Mouse (Mus musculus): Measurements from ENCODE around the gene Rabgap1l.

The Rabgap1l gene

DNA sequence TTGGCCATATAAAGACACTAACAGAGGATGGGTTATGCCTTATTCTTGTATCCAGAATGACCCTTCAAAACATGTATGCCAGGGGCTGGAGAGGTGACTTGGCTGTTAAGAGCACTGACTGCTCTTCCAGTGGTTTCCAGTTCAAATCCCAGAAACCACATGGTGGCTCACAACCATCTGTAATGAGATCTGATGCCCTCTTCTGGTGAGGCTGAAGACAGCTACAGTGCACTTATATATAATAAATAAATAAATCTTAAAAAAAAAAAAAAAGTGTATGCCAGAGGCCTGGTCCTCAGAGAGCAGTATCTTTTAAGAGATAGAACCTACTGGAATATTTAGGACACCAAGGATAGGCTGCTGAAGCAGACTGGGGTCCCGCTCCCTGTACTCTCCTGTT, 414.6 kb downstream of the Rabgap1l start:
- DNase-seq (ENCODE audit: low read depth, low spot score), result no peak

GRCm38 (mm10) chr1:160377337-160378336, 415.4 kb downstream of the Rabgap1l start:
- DNase-seq (ENCODE audit: low read depth, low spot score), result no peak

DNA sequence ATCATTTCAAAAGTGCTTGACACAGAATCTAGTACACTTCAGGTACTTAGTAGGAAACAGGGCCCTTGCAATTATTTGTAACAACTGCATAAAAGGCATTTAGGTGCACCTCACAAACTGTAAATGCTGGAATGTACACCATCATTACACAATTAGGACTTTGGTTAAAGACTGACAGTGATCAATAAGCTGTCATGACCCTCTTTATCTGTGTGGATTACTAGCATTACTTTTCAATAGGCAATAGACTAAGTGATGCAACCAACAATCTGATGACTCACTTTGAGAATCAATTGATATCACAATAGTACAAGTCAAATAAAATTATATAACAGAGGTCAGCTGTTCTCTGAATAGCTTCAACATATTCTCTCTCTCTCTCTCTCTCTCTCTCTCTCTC, 418.5 kb downstream of the Rabgap1l start:
- DNase-seq (ENCODE audit: low read depth, low spot score), result no peak

- DNase-seq (ENCODE audit: low read depth, low spot score), result no peak
These were observed 419.7 kb downstream of the Rabgap1l start for GRCm38 (mm10) chr1:160373306-160373705.

DNA sequence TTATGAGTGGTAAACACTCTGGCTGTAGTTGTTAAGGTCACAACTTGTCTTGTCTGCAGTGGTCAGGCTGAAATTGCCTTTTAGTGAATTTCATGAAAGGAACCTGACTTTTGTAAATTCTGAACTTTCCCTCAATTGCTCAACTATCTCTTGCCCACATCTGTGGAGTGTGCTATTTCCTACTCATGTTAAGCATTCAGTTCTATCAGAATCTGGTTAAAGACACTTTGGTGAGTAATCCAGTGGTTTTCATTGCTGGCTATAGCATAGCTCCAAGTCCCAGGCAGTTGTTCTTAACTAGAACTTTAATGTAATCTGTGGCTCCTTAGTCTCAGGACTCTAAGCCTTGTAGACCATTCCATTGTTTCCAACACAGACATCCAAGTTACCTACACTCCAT, 421.3 kb downstream of the Rabgap1l start:
- DNase-seq (ENCODE audit: low read depth, low spot score), result no peak

GRCm38 (mm10) chr1:160370552-160370951, 422.5 kb downstream of the Rabgap1l start:
- no peak for DNase-seq (ENCODE audit: low read depth, low spot score)

DNA sequence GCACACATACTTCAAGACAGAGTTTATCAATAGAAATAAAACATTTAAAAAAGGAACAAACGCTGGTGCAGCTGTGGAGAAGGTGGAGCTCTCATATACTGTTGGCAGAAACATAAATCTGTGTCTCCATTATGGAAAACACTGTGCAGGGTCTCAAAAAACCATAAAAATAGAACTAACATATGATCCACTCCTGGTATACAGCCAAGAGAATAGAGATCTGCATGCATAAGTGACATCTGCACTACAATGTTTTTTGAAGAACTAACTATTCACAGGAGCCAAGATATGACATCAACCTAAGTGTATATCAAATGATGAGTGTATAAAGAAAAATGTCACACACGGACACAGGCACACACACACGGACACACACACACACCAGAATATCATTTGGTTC, 426.4 kb downstream of the Rabgap1l start:
- DNase-seq (ENCODE audit: low read depth, low spot score), result no peak

GRCm38 (mm10) chr1:160357268-160357667, 435.7 kb downstream of the Rabgap1l start:
- DNase-seq (ENCODE audit: low read depth, low spot score), result peak; percentile 24

DNA sequence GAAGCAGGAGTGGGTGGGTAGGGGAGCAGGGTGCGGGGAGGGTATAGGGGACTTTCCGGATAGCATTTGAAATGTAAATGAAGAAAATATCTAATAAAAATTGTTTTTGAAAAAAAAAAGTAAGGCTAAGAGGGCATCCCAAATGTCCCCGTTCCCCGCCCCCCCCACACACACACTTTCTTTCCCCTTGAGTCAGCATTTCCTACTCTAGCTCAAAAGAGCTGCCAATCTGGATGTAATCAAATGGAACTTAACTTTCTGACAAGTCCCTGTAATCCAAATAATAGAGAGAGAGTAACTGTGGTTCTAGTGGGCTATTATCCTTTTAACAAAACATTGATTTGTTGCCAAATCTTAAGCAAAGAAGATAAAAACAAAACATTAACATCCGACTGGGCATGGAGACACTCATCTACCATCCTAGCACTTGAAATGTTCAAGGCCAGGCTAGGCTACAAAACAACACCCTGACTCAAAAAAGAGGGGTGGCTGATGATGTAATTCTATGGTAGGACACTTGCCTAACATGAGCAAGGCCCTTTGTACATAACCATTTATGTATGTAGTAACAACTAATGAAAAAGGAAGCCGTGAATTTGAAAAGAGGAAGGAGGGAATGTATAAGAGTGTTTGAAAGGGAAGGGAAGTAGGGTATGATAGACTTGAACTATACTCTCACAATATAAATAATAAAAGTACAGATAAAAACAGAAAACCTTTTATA, 439.1 kb downstream of the Rabgap1l start:
- no peak for DNase-seq (ENCODE audit: low read depth, low spot score)

GRCm38 (mm10) chr1:160352309-160352708, 440.7 kb downstream of the Rabgap1l start:
- no peak for DNase-seq (ENCODE audit: low read depth, low spot score)

- DNase-seq (ENCODE audit: low read depth, low spot score), result no peak
These were observed 441.2 kb downstream of the Rabgap1l start for GRCm38 (mm10) chr1:160351880-160352234.

GRCm38 (mm10) chr1:160351146-160351879, 441.7 kb downstream of the Rabgap1l start:
- no peak for DNase-seq (ENCODE audit: low read depth, low spot score)

DNA sequence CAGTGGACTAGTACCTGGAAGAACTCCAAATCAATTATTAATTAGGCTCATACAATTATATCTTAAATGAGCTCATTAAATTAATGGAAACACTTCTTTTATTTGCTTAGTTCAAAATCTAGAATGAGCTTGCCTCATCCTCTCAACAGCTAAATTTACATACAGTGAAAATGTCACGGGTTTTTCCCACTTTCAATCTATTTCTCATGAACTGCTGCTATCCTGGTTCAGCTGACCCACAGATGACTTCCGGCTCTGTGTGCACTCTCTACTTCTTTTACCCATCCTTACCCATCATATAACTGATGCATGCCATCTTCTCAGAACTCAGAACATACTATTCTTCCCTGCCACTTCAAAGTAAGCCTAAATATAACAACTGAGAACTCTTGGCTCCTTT, 452.4 kb downstream of the Rabgap1l start:
- DNase-seq (ENCODE audit: low read depth, low spot score), result no peak

DNA sequence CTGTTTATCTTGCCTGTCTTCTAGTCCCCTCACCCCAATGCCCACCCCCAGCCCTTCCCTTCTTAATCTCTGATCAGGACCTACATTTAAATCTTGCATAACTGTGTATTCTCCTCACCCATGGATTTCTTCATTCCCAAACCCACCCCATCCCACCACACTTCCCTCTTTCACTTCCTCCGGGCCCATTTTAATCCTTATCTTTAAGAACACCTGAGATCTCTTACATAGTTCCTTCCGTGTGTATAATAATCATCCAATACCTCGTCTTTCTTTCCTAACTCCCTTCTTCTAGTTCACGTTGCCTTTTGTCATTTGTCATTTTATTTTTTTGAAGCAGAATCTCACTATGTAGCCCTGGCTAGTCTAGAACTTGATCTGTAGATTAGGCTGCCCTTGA, 453.6 kb downstream of the Rabgap1l start:
- DNase-seq (ENCODE audit: low read depth, low spot score), result no peak

DNA sequence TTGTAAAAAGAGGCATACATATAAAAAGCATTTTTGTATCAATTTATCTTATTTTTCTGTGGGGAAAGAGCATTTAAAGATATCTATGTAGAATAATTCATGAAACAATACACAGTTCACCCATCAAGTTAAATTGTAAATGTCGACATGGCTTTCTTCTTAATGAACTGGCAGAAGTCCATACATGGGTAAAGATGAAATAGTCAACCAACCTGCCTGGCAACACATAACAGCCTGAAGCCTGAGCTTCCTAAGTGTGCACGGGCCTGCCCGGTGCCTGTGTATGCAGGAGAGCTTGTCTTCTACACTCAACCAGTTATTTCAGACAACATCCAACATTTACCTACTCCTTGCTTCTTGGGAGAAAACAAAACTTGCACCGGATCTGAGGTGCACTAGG, 458.2 kb downstream of the Rabgap1l start:
- DNase-seq (ENCODE audit: low read depth, low spot score), result no peak

- no peak for DNase-seq (ENCODE audit: low read depth, low spot score)
These were observed 462.2 kb downstream of the Rabgap1l start for GRCm38 (mm10) chr1:160330828-160331227.

- DNase-seq (ENCODE audit: low read depth, low spot score), result no peak
These were observed 462.8 kb downstream of the Rabgap1l start for GRCm38 (mm10) chr1:160330222-160330621.

GRCm38 (mm10) chr1:160329788-160330187, 463.2 kb downstream of the Rabgap1l start:
- DNase-seq (ENCODE audit: low read depth, low spot score), result no peak

- no peak for DNase-seq (ENCODE audit: low read depth, low spot score)
These were observed 465.5 kb downstream of the Rabgap1l start for GRCm38 (mm10) chr1:160327531-160327930.

DNA sequence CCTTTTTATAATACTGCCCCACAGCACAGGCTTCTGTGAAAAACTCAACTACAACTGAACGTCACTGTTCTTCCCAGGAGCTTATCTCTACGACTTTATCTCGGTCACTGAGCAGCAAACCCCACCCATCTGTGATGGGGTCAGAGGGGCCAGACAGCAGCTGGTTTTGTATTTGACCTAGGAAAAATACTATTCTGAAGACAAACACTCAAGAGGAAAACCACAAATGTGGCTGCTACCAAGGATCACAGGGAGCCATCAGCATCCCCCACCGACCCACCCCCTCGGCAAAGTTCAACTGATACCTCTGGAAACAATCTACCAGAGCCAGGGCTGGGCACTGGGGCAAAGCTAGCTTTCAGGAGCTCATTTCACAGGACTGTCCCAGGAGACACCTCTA, 467.5 kb downstream of the Rabgap1l start:
- DNase-seq (ENCODE audit: low read depth, low spot score), result no peak

- DNase-seq (ENCODE audit: low read depth, low spot score), result no peak
These were observed 472.3 kb downstream of the Rabgap1l start for GRCm38 (mm10) chr1:160320690-160321089.

Data from c-Kit-negative CD71-positive TER-119-positive erythroid progenitor cells, embryonic 14.5 days (primary cell).